Mouse (Mus musculus) bone marrow macrophage, adult 2 months (primary cell): ENCODE results near the gene Fgfr2. TPM values are rescaled to one million over a fixed set of nuclear protein-coding genes. Genes with fewer than 3 reads are reported as not detected.
A peak's percentile ranks its signal among the peaks of the same experiment; 100 is the strongest.

Experiments
- H3K27ac ChIP-seq: 2 replicates; pipeline ENCODE4 v1.5.1; 2012; ENCODE audit warnings: low read depth, low read length; ENCODE audit not compliant: insufficient read depth
- H3K4me1 ChIP-seq: 2 replicates; pipeline ENCODE4 v1.6.1; 2012; ENCODE audit warnings: low read length; ENCODE audit not compliant: control insufficient read depth, insufficient read depth
- H3K4me3 ChIP-seq: 2 replicates; pipeline ENCODE4 v1.5.1; 2012; ENCODE audit warnings: mild to moderate bottlenecking, low read length, moderate library complexity; ENCODE audit not compliant: insufficient read depth
- CTCF ChIP-seq: IDR thresholded peaks from 2 replicates; pipeline ENCODE4 v1.5.1; 2012; ENCODE audit warnings: low read depth, mild to moderate bottlenecking, low read length, moderate library complexity
- POLR2A ChIP-seq: IDR thresholded peaks from 2 replicates; pipeline ENCODE4 v1.6.1; 2012; ENCODE audit warnings: mild to moderate bottlenecking, low read depth, low read length, borderline replicate concordance
- polyA plus RNA-seq: library from polyadenylated mRNA; stranded (reverse); fragments of >200 nt; gene quantifications from 2 replicates; pipeline ENCODE4 v1.2.4, GENCODE M21; 2012; ENCODE audit not compliant: missing spikeins, insufficient read depth, insufficient read length

Gene Fgfr2
- polyA plus RNA-seq, 1 experiment = 0.27 TPM

- Histone ChIP-seq H3K4me1 (peaks cover 23% of the 10 kb centered on the region), H3K27ac (no peak overlapping the region), H3K4me3 (no peak overlapping the region)
- TF ChIP-seq CTCF = no peak
- TF ChIP-seq POLR2A = no peak
Observed at GRCm38 (mm10) chr7:132739829-132740228, 383.3 kb downstream of the Fgfr2 start.

GRCm38 (mm10) chr7:132738844-132739243 is 384.3 kb downstream of the Fgfr2 start:
- no peak for TF ChIP-seq CTCF
- TF ChIP-seq POLR2A = no peak
- Histone ChIP-seq H3K27ac (no peak overlapping the region), H3K4me1 (peaks cover 29% of the 10 kb centered on the region)

GRCm38 (mm10) chr7:132736099-132736862 is 386.9 kb downstream of the Fgfr2 start:
- Histone ChIP-seq H3K27ac (peak overlapping the region; percentile 53), H3K4me3 (no peak overlapping the region), H3K4me1 (peaks cover 33% of the 10 kb centered on the region)
- no peak for TF ChIP-seq POLR2A
- no peak for TF ChIP-seq CTCF

More at GRCm38 (mm10) chr7:132738844-132739243, 384.3 kb downstream of the Fgfr2 start:
- H3K4me3 ChIP-seq = no peak overlapping the region

- H3K4me1 ChIP-seq = peaks cover 43% of the 10 kb centered on the region
- TF ChIP-seq POLR2A (no peak), CTCF (peak; percentile 47)
- H3K27ac ChIP-seq = peak overlapping the region; percentile 75
- H3K4me3 ChIP-seq = no peak overlapping the region
Observed at GRCm38 (mm10) chr7:132735145-132735544, 388.0 kb downstream of the Fgfr2 start.

- Histone ChIP-seq H3K4me3 (no peak overlapping the region), H3K4me1 (peaks cover 52% of the 10 kb centered on the region), H3K27ac (no peak overlapping the region)
- TF ChIP-seq POLR2A (no peak), CTCF (no peak)
Observed at GRCm38 (mm10) chr7:132734222-132734621, 388.9 kb downstream of the Fgfr2 start.

GRCm38 (mm10) chr7:132733521-132733920 is 389.6 kb downstream of the Fgfr2 start:
- Histone ChIP-seq H3K4me1 (peaks cover 59% of the 10 kb centered on the region), H3K4me3 (no peak overlapping the region), H3K27ac (no peak overlapping the region)
- TF ChIP-seq POLR2A (no peak), CTCF (no peak)

GRCm38 (mm10) chr7:132732136-132732789 is 390.9 kb downstream of the Fgfr2 start:
- TF ChIP-seq POLR2A = no peak
- no peak for TF ChIP-seq CTCF
- Histone ChIP-seq H3K27ac (no peak overlapping the region), H3K4me3 (no peak overlapping the region), H3K4me1 (peaks cover 64% of the 10 kb centered on the region)

GRCm38 (mm10) chr7:132731558-132731957 is 391.6 kb downstream of the Fgfr2 start:
- Histone ChIP-seq H3K4me3 (no peak overlapping the region), H3K4me1 (peaks cover 68% of the 10 kb centered on the region), H3K27ac (no peak overlapping the region)
- TF ChIP-seq POLR2A (no peak), CTCF (no peak)

GRCm38 (mm10) chr7:132730510-132730909 is 392.6 kb downstream of the Fgfr2 start:
- TF ChIP-seq POLR2A (no peak), CTCF (no peak)
- Histone ChIP-seq H3K4me1 (peaks cover 65% of the 10 kb centered on the region), H3K27ac (no peak overlapping the region), H3K4me3 (no peak overlapping the region)
